Mouse (Mus musculus) embryo, embryonic 11 days (tissue): ENCODE results near the gene Dcun1d2.
"Not testable (repeated sequence)": the region's sequence is repeated elsewhere in the genome, so short reads cannot be mapped to it uniquely, and the experiment has no call there.

Experiments
- DNase-seq: peaks from one replicate; pipeline ENCODE4 v3.0.0-alpha.2; 2015

Gene Dcun1d2

DNA sequence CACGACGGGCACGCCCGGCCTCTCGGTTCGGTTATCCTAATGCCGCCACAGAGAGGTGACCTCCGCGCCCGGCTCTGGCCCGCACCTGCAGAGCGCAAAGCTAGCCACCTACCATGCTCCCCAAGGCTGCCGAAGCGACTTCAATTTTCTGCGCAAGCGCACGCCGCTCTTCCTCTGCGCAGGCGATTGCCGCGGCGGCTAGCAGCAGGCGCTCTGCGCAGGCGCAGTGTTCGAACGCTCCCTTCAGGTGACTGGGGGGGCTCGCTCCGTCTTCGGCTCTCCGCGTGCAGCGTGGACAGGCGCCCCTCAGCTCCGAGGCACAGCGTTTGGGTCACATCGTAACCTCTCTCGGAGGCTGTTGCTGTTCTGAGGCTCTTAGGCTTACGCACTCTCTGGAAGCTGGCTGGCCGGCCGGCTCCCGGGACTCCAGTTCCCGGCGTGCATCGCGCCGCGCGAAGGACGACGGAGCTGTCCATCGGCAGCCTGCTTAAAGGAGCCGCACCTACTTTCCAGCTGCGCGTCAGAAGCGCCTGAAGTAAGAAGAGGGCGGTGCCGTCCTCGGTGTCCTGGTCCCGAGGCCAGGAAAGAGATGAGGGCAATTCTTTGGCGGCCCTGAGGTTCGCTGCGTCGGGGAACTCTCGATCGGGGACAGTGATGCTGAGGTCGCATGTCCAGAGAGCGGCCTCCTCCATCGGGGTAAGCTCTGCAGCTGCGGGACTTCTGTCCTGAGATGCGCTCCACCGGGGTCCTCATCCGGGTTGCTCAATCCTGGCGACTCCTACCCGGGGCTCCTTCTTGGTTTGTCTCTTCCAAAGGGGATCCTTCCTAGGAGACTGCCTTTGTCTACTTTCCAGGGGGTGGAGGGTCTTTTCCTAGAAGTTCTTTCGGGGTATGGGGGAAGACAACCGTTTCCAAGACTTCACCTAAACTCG, at the start of gene Dcun1d2, which contains the start of gene Tmco3:
TSS of gene Dcun1d2 (minus strand) at position 440 of the 932 bp plus-strand sequence.
TSS of gene Tmco3 (plus strand) at position 499 of the 932 bp plus-strand sequence.
- peak; percentile 98 for DNase-seq

DNA sequence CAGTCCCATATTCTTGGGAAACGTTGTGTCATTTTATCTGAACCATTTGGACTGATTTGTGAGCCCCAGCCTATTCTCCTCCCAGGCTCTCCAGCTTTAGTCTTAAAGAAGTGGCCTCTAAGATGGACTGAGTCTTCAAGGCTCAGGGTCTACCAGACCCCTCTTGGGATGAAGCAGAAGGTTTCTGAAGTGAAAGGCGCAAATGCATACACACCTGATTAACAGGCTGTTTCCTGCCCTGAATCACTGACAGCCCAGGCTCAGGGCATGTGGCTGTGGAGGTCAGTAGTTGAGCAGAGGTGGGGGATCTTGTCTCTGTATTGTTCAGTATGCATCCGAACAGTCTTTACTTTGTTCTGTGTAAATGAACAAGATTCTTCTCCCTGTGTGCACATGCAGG, 49.7 kb upstream of the Dcun1d2 start:
- no peak for DNase-seq

DNA sequence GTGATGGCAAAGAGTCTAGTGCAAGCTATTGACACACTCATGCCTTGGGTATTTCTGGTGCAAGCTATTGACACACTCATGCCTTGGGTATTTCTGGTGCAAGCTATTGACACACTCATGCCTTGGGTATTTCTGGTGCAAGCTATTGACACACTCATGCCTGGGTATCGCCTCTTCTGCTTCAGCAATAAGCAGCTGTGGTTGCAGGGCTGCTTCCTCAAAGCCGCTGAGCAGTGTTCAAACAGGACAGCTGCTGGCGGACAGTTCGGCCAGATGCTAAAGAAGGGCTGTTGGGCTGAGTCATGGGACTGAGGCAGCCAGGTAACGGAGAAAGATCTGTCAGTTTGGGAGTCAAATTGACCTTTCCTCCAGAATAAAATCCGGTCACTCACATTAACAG, 49.3 kb upstream of the Dcun1d2 start:
- not testable (repeated sequence) for DNase-seq

DNA sequence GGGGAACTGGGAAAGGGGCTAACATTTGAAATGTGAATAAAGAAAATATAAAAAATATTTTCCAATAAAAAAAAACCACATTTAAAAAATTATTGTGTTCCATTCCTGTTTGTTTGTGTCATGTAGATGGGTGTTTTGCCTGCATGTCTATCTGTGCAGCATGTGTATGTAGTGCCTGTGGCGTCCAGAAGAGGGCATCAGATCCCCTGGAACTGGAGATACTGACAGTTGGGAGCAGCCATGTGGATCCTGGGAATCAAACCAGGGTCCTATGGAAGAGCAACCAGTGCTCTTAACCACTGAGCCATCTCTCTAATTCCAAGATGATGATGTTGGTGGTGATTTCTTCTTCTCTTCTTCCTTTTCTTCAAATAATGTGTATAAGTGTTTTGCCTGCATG, 46.7 kb upstream of the Dcun1d2 start:
- no peak for DNase-seq

DNA sequence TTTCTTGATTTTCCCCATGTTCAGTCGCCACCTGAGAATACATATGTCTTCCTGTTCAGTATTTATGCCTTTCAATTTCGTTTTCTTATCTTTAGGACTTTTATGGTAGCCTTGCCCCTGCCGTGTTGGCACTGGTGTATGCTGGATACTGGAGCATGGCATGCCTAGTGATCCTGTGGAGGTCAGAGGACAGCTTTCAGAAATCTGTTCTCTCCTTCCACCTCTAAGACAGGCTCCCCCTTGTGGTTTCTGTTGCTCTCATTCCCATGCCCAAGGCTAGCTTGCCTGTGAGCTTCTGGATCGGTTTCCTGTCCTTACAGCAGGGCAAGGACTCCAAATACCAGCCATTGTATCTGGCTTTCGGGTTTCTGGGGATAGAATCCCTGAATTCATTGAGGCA, 38.7 kb upstream of the Dcun1d2 start:
- DNase-seq: peak; percentile 70

DNA sequence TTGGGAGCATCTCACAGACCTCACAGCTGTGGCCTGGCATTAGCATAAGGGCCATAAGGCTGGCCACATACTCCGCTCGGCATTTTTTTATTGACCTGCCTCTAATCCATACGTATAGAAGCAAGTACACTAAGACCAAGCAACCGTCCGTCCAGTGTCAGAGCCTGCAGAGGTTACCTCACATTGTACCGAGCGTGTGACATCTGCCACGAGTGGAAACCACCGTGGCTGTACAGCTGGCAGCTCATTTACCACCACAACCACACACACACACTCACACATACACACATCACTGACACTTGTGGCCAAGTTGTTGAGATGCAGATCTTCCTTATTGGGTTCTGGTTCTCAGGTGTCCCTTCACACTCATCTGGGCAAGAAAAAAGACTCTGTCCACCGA, 28.7 kb upstream of the Dcun1d2 start:
- DNase-seq: no peak

DNA sequence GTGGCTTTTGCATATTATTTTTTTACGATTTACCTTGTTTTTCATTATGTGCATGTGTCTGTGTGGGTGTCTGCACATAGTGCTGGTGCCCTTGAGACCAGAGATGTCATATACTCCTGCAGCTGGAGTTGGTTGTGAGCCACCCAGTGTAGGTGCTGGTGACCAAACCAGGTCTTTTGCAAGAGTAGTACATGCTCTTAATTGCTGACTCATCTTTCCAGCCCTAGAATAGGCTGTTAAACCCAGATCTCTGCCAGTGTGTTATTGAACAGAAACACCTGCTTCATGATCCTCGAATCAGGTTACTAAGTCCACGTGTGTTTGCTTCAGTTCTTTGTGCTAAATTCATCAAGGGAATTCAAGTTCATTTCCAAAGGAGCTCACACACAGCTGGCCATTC, 27.0 kb upstream of the Dcun1d2 start:
- no peak for DNase-seq

DNA sequence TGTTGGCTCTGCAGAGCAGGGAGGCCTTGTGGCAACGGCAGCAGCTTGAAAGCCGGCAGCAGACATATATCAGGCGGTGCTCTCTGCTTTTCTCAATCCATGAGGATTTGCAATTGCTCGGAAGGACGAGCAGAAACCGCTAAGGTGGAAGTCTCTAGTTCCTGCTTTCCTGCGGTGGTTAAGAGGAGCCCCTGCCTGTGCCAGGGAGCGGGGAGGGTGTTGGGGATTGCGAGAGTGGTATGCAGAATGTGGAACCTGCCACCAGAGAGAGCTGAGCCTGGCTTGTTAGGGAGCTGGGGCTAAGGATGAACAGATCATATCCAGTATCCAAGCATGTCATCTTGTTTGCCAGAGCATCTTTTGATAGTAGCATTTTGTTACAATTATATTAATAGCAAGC, 19.0 kb upstream of the Dcun1d2 start:
- DNase-seq: no peak

DNA sequence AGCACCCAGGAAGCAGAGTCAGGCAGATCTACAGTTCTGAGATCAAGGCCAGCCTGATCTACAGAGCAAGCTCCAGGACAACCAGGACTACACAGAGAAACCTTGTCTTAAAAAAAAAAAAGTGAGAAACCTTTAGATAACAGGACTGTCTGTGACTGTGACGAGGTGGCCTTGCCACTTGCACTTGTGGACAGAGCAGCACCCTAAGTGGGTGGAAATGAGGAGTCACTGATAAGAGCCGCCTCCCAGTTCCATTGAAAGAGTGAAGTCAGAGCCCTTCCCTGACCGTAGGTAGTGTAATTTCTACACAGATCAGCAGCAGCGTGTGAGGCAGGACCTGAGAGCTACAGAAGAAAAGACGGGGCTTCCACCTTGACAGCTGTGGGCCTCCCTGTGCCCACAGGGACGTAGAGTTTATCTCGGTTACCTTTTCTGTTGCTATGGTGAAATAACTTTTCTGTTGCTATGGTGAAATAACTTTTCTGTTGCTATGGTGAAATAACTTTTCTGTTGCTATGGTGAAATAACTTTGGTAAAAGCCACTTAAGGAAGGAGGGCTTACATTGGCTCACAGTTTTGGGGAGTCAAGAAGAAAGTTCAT, 18.5 kb upstream of the Dcun1d2 start:
- DNase-seq: no peak

DNA sequence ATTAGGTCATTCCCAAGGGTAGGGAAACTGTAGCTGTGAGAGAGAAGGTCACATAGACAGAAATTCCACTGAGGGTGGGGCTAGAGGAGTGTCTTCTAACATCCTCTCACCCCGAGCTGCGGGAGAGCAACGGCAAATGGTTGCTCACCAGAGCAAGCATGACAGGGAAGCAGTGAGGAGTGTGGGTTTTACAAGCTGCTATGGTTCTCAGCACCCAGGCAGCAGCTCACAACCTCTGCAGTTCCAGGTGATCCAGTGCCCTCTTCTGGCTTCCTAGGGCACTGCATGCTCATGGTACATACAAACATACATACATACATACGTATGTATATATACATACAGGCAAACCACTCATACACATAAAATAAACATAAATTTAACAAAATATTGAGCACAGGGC, 18.0 kb upstream of the Dcun1d2 start:
- DNase-seq: no peak

DNA sequence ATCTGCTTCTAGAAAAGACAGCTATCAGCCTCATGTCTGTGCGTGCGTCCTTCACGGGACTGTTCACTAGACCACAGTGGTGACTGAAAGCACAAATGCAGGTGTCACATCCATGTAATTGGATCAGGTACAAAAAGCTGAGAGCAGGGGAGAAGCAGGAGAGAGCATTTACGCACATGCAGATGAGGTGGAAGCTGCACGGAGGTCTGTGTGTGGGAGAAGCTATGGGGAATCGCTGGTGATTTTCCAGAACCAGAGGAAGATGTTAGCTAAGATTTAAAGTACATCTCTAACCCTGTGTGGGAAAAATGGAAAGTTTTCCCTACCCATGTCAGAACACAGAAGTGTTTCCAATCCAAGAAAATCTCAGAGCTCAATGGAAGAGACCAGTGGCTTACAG, 17.5 kb upstream of the Dcun1d2 start:
- no peak for DNase-seq

DNA sequence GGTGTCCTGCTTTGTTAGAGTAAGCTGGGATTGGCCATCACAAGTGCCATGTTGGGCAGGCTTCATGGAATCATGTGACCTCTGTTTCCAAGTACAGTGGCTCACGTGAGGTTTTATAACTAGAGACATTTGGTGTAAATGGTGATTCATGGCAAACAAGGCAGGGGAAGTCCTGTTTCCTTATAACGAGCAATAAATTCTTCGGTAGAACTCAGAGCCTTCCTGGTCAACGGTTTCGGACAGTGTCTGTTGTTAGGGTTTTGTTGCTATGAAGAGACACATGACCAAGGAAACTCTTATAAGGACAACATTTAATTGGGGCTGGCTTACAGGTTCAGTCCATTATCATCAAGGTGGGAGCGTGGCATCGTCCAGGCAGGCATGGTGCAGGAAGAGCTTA, 13.1 kb upstream of the Dcun1d2 start:
- no peak for DNase-seq

DNA sequence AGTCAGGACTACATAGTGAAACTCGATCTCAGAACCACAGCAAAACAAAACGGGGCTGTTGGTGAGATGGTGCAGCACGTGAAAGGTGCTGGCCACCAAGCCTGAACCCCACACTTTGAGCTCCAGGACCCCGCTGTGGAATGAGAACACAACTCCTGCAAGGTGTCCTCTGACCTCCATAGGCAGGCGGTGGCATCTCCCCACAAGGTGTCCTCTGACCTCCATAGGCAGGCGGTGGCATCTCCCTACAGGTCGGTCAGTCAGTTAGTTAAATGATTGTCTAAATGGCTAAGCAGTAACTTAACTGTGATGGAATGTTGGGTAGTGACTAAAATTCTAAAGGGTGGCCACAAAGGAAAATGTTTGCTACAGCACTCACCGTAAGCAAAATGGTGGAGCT, 11.6 kb upstream of the Dcun1d2 start:
- no peak for DNase-seq

DNA sequence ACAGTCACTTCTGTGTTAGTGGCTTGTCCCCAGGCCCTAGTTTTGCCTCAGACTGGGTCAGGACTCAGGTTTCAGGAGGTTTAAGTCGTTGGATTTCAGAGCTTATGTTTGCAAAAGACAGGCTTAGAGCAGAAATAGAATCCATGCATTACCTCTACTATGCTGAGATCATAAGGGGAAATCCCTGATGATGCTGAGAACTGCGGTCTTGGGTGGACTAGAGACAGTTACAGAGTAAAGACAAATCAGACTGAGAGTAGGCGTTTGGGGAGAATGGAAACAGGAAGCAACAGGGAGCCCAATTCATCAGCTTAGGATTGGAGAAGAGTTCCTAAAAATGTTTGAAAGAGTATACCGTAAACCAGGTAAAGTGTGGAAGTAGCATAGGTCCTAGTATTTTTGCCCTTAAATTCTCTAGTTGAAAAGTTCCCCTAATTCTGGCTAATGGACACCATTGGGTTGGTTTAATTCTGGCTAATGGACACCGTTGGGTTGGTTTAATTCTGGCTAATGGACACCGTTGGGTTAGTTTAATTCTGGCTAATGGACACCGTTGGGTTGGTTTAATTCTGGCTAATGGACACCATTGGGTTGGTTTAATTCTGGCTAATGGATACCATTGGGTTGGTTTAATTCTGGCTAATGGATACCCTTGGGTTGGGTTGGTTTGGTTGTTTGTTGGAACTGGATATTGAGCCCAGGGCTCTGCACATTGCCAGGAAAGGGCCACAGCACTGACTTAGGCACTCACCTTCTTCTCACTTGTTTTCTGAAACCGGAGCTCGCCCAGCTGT, 5.9 kb upstream of the Dcun1d2 start:
- no peak for DNase-seq

DNA sequence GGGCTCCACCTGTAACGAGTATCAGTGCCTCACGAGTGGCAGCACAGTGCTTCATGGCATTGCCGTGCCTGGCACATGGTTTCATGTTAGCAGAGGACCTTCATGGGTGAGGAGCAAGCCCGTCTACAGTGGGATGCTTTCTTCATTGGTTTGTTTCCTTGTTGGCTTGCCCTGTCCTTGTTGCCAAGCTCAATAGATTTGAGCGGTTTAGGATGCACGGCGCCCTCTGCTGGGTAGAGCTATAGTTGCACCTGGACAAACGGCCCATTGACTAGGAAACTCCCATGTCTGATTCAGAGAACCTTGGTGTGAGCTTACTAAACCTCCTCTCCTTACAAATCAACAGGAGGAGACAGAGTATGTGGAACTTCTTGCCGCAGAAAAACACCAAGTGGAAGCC, 4.4 kb upstream of the Dcun1d2 start:
- DNase-seq: peak; percentile 74

DNA sequence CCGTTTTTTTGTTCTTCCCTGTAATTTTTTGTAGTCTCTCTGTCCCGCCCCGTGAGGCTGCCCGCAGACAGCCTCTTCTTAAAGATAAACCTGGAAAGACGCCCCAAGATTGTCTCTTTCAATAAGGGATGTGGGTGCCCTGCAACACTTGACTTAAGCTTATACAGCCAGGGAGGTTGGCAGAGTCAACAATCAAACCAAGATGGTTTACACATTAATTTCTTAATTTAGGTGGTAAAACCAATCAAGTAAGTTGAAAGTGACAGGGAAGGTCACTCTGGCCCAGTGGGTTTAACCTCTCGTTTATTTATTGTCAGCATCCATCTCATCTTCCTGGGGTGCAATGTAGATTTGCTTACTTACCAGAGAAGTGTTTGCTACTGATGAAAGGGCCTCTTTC, 715 bp upstream of the Dcun1d2 start:
- no peak for DNase-seq

DNA sequence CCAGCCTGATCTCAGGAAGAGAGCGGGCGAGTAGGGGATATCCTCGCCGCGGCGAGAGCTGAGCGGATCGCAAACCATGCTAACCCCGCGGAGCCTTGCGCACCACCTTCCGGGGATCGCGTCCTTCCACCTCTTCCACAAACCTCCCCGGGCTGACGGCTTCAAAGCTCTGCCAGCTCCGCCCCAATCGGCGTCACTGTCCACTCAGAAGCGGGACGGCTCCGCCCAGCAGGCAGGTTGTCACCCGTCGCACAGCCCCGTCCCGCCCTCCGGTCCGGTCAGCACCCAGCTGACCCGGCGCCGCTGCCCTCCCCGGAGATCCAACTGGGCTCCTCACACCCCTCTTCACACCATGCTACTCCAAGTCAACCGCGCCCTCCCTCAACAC, 633 bp downstream of the Dcun1d2 start:
- peak; percentile 88 for DNase-seq

DNA sequence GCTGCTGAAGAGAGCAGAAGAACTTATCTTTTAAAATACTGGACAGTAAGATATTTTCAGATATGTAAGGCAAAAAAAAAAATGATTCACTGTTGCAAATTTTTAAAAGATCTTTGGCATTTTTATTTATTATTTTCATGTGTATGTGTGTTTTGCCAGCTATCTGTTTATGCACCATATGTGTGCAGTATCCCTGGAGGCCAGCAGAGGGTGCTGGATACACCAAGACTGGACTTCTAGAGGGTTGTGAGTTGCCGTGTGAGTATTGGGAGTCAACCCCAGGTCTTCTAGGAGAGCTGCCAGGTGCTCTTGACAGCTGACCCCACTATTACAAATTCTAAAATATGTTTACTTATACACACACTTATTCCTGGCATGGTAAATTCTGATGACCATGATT, 4.7 kb downstream of the Dcun1d2 start:
- DNase-seq: no peak

DNA sequence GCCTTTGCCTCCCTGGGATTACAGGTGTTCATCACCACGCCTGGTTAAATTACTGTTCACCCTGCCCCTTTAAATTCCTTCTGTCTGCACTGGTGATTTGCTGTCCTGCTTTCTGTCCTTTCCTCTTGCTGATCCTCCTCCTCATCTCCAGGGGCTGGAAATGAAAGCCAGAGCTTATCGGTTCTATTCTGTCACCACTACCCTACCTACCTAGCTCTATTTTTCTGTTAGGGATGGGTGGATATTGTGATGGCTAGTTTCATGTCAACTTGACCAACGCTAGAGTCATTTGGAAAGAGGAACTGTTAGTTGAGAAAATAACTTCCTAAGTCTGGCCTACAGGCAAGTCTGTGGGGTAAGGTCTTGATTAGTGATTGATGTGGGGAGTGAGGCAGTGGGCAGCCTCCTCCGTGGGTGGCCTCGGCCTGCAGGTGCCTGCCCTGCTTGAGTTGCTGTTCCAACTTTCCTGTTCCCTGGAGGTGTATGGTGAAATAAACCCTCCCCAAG, 10.9 kb downstream of the Dcun1d2 start:
- DNase-seq: no peak

DNA sequence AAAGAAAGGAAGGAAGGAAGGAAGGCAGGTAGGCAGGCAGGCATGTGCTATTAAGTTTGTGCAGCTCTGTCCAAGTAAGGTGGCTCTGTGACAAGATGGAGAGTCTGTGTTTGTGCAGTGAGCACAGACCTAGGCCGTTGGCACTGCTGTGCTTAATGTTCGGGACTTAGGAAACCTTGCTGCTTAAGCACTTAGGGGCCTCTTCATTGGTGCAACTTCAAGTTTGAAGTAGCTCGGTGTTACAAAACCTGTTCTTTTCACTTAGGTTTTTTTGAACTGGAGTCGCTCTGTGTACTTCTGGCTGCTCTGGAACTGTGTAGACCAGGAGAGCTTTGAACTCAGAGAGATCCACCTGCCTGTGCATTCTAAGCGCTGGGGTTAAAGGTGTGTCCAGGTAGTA, 15.1 kb downstream of the Dcun1d2 start:
- no peak for DNase-seq

DNA sequence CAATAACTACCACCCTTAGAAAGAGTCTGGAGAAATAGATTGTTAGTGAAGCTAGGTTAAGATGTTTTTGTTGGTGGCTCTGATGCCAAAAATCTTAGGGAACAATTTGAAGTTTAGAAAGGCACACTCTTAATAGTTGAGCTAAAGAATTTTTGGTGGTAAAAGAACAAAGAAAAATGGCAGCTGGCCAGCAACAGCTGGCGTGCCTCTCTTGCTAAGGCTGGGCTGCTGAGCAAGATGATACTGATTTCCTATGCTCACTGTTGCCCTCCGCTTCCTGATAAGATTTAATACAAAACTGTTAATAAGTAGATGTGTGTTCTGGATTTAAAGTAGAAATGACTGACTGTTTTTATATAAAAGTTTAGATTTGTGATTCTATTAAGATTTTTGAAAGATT, 20.4 kb downstream of the Dcun1d2 start:
- DNase-seq: no peak

DNA sequence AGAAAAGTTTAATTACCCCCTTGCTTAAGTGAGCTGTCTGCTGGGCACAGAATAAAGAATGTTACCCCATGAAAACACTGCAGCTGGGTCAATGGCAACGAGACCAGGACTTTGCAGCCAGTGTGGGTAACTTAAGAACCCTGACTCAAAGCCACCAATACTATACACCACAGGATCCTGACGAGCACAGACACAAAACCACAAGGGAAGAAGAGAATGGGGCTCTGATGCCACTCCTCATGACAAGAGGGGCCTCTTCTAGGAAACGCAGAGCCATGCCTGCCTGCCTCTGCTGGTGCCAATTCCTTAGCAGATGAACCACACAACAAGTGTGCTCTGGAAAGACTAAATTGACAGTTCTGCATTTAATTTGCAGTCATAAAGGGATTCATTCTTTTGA, 24.6 kb downstream of the Dcun1d2 start:
- DNase-seq: no peak

DNA sequence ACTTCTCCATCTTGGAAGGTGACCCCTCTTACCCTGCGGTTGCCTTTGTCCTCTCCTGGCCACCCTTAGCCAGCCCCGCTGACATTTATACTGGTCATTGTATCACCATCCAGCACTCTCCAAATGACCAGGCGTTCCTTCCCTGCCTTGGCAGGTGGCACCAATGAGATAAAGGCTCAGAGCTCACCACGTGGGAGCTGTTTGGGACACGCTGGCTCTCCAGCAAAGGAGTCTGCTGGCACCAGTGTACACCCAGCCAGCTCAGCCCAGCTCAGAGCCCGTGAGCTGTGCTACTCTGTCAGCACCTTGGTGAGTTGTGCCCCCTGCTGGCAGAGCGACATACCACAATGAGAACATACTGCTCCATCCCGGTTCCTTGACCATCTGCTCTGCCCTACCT, 33.9 kb downstream of the Dcun1d2 start, which contains the start of gene Adprhl1:
TSS of gene Adprhl1 (minus strand) at position 144 of the 400 bp plus-strand sequence.
- peak; percentile 78 for DNase-seq
